Mouse (Mus musculus): ENCODE results near the gene Zdhhc24. TPM values are rescaled to one million over a fixed set of nuclear protein-coding genes. Genes with fewer than 3 reads are reported as not detected.
A peak's percentile ranks its signal among the peaks of the same experiment; 100 is the strongest.
"Not testable (repeated sequence)": the region's sequence is repeated elsewhere in the genome, so short reads cannot be mapped to it uniquely, and the experiment has no call there.

Gene Zdhhc24
- total RNA-seq (2021) = 1 to 10 TPM; 4.0 to 5.0 TPM

DNA sequence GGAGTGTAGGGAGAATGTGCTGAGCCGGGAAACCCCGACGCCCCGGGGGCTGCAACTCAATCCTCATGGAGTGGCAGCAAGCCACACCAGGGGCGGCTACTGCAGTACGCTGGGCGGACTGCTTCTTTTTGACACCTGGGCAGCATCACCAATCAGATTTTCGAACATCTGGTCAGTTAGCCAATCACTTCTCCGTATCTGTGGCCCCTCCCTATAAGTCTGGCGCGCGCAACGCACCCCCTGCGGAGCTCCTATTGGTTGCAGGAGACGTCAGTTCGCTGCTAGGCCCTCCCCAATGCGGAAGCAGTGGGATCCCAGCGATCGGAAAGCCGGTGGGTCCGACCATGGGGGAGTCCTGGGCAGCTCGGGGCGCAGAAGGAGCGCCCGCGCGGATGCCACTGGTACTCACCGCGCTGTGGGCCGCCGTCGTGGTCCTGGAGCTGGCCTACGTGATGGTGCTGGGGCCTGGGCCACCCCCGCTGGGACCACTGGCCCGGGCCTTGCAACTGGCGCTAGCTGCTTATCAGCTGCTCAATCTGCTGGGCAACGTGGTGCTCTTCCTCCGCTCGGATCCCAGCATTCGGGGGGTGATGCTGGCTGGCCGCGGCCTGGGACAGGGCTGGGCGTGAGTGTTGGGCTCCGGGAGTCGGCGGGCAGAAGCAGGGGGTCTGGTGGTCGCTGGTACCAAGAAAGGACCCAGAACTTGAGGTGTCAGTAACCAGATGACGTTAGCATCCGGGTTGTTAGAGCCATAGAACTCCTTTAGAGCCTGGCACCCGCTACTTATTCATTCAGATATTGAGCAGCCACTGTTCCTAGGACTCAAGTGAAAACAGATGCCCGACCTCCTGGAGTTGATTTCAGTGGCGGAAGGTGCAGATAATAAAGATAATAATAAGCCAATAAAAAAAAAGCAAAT is at the start of gene Zdhhc24:
Gene Zdhhc24 (plus strand): TSS at position 264 of the 919 bp plus-strand sequence.
- intact Hi-C loops (cut with DNase I) = no loop called here
- peak; percentile 97 to 98 for DNase-seq

DNA sequence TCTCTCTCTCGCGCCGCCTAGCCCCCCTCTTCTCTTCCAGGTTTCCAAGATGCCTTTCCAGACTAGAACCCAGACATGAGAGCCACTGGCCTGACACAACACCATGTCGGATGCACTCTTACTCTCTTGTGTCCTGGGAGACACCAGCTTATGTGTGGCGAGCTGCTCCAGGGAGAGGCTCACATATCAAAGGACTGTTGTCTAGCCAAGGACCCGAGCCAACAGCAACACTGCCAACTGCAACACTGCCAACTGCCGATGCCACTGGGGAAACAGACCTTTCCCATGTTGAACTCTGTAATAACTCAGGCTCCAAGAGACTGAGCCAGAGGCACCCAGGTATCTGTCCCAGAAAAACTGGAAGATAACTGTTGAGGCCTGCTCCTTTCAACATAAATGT is 49.3 kb upstream of the Zdhhc24 start:
- intact Hi-C loops (cut with DNase I) = no loop called here

DNA sequence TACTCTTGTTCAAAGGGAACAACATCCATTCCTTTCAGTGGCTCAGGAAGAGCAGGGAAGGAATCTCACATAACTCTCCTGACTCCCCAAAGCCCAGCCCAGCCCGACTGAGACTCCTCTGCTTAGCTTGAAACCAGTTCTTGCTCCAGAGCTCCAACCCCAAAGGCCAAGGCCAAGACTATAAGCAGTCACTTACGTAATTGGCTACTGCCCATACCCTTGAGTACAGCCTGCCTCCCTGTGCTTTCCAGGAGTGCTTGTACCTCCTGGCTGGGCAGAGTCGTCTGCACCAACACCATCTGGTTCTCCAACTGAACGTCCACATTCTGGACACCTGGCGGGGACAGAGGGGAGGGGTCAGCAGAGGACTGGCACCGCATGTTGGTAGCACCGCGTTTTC is 44.5 kb upstream of the Zdhhc24 start:
- intact Hi-C loops (cut with DNase I) = loop anchor here (10.0 kb wide), 1 partner anchor 329 kb away; no protein-coding TSS in a partner anchor
- DNase-seq = no peak

More for the DNA sequence above, 49.3 kb upstream of the Zdhhc24 start:
- peak; percentile 87 for DNase-seq

DNA sequence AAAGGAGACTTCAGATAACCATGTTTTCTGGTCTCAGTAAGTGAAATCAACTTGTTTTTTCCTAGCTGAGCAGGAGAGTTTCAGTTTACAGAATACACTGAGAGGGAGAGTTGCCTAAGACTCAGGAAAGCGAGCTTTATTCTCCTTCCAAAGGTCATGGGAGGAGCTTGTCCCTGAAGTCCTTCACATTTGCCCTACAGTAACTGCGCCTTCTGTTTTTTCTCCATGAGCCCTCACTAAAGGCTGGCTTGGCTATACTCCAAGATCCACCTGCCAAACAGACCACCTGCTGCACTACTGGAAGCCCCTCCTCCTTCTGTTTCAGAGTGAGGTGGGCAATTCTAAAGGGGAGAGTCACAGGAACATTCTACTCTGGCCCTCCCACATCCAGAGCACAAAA is 42.4 kb upstream of the Zdhhc24 start:
- intact Hi-C loops (cut with DNase I) = loop anchor here (5.0 to 10.0 kb wide), 2 partner anchors 209 to 331 kb away; partner anchors contain the start of gene Rce1
- no peak for DNase-seq

DNA sequence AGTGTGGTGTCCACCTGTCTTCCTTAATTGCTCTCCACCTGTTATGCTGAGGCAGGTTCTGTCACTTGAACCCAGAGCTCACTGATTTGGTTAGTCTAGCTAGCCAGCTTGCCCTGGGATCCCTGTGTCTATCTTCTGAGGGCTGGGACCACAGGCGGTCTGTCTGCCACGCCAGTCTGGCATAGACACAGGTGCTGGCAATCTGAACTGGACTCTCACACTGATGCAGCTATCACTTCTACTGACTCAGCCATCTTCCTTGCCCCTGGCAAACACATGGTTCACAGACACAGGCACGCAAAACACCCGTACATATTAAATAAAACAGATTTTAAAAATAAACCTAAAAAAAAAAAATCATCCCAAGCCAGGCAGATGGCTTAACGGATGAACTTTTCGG is 41.4 kb upstream of the Zdhhc24 start:
- intact Hi-C loops (cut with DNase I) = loop anchor here (5.0 to 10.0 kb wide), 2 partner anchors 210 to 332 kb away; partner anchors contain the start of gene Rce1
- no peak for DNase-seq

DNA sequence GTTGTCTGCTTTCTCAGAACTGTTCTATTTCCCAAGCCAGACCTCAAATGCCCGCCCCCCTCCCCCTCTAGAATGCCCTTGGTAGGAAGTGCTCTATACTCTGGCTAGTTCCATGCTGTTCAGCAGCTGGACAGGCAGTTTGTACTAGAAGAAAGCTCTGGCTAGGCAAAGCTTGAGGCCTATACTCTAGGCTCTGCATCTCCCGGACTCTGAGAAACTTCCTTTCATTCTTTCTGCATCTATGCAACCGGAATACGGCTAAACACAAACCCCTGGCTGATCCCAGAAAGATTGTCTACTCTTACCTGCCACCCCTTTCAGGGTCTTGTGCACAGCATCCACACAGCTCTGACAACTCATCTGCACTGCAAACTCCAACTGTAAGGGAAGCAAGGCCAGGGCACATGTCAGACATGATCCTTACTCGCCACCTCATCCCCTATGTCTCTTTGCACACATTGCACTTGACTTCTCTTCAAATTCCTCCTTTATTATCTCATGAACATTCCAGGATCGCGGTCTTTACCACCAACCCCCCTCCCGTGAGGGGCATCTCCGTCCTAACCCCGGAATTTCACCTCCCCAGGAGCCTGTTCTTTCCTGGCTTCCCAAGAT is 39.8 kb upstream of the Zdhhc24 start:
- peak in 1 of 2 experiments; percentile 19 for DNase-seq
- intact Hi-C loops (cut with DNase I) = loop anchor here (5.0 to 10.0 kb wide), 2 partner anchors 211 to 334 kb away; partner anchors contain the start of gene Rce1

DNA sequence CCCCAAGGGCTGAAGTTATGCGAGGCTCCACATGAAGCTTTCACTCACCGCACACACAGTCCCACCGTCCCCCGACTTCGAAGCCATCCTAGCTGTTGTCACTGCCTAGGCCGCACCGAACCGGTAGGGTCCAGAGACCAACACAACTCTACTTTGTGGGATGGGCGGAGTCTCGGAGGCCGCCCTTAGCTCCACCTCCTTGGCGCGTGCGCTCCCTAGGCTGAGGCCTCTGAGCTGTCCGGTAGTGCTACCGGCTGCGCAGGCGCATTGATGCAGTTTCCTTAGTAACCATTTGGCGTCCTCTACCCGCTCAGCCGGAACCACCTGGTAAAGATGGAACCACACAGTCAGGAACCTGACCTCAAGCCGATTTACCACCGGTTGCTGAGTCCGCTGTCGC is 39.3 kb upstream of the Zdhhc24 start, which contains the start of the genes Ccs and Ccdc87:
Gene Ccs (minus strand): TSS at position 184 of the 400 bp plus-strand sequence.
Gene Ccdc87 (plus strand): TSS at position 218 of the 400 bp plus-strand sequence.
- intact Hi-C loops (cut with DNase I) = loop anchor here (5.0 to 10.0 kb wide), 2 partner anchors 212 to 334 kb away; partner anchors contain the start of gene Rce1
- peak; percentile 98 for DNase-seq

DNA sequence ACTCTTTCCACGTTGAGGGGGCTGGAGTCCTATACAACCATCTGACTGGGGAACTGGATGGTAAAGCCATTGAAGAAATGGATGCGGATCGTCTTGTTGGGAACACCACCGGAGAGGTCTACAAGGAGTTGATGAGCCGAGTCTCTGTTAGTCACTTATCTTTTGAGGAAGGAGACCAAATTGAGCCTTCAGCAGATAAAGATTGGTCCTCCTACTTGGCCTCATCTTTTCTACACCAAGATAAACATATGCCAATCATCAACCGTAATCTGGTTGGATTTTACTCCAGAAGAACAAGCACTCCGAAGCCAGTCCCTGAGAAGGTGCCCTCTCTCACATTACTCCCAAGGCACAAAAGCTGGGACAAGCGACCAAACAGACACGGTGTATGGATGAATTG is 37.6 kb upstream of the Zdhhc24 start:
- no peak for DNase-seq
- intact Hi-C loops (cut with DNase I) = no loop called here

DNA sequence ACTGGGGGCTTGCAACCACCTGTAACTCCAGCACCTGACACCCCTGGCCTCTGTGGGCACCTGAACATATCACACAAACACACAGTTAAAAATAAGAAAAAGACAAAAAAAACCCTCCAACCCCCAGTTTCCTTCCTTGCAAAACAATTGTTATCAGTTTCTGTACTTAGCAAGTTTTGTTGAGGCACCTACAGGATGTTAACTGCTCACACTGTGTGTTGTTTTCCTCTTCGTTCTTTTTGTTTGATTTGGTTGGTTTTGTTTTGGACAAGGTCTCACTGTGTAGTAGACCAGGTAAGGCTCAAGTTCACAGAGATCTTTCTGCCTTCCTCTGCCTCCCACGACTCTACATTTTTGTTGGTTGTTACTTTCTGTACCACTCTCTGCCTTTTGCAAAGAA is 35.9 kb upstream of the Zdhhc24 start:
- DNase-seq = no peak
- intact Hi-C loops (cut with DNase I) = no loop called here

DNA sequence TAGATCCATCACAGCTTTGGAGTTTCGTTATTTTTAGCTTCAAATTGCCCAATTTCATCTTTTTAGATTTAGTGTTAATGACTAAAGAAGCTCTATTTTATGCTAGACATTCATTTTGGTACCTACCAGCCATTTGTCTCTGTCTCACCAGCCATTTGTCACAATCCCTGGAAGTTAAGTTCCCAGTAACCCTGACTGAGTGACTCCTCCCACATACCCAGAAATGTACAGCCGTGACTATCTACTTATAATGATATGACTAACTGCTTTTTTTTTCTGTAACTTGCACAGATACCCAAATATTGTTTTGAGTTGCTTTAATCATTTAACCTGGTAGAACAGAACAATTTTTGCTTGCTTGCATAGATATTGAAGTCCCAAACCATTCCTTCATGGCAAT is 32.6 kb upstream of the Zdhhc24 start:
- intact Hi-C loops (cut with DNase I) = no loop called here
- DNase-seq = no peak

DNA sequence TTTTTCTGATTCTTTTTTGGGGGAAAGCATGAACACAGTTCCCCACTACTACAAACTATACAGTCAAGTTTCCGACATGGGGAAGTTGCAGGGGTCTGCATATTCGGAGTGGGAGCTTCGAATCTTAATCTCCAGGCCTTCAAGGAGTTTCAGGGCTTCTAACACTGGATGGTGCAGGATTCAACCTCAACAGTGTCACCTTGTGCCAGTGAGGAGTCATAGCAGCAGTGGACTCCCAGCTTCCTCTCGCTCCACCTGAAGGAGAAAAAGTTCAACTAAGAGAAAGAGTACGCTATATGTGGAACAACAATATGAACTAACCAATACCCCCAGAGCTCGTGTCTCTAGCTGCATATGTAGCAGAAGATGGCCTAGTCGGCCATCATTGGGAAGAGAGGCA is 31.0 kb upstream of the Zdhhc24 start:
- intact Hi-C loops (cut with DNase I) = loop anchor here (1.0 kb wide), 1 partner anchor 92 kb away; no protein-coding TSS in a partner anchor
- DNase-seq = peak; percentile 42 to 49

DNA sequence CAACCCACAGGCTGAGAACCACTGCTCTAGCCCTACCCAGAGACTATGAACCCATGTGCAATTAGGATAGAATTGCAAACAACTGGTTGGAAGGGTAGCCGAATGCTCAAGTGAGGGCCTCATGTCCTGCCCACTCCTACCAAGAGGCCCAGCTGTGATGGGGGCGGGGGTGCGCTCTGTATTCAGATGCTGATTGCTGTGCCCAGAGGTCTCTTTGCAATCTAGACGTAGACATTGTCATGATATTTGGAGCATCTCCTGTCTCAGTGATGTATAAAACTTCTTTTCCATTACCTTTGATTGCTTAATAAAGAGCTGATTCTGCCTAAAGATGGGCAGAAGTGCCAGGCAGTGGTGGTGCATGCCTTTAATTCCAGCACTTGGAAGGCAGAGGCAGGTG is 28.7 kb upstream of the Zdhhc24 start:
- no peak for DNase-seq
- intact Hi-C loops (cut with DNase I) = no loop called here

DNA sequence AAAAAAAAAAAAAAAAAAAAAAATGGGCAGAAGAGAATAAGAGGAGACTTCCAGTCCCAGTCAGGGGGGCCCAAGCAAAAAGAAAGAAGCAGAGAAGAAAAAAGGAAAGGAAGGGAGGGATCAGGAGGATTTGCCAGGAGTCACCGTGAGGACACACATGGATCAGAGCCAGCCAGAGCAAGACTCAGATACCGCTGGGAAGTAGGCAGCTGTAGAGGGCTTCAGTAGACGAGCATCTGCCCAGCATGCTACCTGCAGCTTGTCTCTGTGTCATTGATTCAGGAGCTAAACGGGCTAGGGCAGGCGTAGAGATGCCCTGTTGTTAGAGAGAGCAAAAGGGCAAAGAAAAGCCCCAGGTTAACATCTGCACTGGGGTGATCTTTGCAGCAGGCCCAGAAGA is 28.2 kb upstream of the Zdhhc24 start:
- intact Hi-C loops (cut with DNase I) = no loop called here
- no peak for DNase-seq

DNA sequence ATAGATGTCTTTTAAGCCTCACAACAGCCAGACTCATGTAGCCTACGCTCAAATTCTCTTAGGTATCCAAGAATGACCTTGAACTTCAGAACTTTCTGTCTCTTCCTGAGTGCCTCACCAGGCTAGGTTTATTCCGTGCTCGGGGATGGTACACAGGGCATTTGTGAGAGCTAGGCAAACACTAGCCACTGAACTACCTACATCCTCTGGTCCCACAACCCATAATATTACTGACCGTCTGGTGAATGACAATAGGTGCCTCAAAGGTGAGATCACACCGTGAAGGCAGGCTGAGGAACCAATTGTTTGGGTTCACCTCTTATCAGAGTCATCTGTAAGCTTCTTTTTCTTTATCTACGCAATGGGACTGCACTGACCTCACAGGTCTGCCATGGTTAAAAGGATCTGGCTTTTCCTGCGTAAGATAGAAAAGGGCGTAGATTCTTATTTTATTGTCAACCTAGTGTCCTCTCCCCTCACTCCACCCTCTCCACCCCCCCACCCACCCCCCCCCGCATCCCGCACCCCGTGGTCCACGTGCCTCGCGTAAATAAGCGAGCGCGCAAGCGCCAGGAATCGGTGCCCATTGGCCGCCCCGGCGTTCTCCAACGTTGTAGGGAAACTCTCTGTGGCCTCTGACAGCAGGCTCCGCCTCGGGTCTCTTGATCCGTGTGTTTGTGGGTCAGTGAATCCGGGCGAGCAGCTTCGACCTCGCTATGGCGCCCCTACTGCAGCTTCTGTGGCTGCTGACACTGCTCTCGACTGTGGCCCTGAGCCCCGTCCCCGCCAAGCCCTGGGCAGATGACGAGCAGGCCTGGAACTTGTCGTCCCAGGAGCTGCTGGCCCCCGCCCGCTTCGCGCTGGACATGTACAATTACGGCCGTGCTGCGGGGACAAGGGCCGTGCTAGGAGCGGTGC is 23.7 kb upstream of the Zdhhc24 start, which contains the start of gene Ctsf:
Gene Ctsf (plus strand): TSS at position 579 of the 918 bp plus-strand sequence.
- peak; percentile 90 to 93 for DNase-seq
- intact Hi-C loops (cut with DNase I) = no loop called here

DNA sequence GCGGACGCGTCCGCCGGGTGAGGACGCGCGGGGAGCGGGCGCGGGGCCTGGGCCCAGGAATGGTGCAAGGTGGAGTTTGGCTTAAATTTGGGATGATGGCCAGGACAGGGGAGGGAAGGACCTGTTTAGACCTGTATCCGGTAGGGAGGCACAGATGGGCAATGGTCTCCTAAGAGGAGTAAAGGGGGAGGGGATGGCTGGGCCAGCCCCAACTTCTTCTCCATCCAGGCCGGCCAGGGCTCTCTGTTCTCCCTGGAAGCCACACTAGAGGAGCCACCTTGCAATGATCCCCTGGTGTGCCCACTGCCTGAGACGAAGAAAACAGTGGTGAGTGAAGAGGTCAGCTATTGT is 23.0 kb upstream of the Zdhhc24 start:
- intact Hi-C loops (cut with DNase I) = no loop called here
- no peak for DNase-seq

DNA sequence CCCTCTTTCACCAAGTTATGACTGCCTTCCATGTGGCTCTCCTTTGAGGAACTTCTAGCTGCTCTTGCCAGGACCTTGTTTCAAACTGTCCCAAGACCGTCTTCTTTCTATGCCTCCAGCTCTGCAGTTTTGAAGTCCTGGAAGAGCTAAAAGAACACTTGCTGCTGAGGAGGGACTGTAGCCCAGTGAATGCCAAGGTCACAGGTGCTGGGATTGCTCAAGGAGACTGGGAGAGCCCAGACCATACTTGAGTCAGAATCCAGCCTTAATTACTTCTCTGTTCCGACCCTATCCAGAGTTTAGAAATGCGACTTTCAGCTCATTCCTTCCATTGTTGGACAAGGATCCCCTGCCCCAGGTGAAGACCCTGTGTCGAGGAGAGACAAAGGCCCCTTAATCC is 22.5 kb upstream of the Zdhhc24 start:
- DNase-seq = no peak
- intact Hi-C loops (cut with DNase I) = no loop called here

DNA sequence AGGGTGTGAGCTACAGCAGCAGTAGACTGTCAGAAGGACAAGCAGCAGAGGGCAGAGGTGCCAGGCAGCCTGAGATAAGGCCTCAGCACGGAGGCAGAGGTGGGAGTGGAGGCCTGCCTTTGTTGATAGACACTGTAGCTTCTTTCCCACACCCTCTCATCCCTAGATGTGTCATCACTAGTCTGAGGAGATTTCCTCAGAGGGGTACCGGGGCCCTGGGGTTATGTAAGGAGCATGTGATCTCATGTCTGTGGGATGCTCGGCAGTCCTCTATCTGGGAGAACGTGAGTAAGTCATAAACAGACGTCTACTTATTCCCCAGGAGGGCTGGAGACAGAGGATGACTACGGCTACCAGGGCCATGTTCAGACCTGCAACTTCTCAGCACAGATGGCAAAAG is 19.4 kb upstream of the Zdhhc24 start:
- intact Hi-C loops (cut with DNase I) = no loop called here
- DNase-seq = no peak

DNA sequence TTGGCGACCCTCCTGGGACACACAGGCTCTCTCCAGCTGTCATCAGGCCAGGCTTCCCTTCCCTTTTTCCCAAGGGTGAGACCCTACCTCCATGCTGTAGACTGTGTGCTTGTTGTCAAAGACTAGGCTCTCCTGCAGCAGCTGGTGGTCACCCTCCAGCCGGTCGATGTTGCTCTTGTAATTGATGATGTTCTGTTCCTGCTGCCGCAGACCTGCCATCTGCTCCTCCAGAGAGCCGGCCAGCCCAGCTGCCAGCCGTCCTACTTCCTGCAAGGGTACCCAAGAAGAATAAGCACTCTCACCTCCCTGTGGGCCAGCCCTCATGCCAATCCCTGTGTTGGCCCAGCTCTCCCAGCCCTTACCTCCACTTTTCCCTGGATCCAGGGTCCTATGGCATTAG is 15.4 kb upstream of the Zdhhc24 start:
- intact Hi-C loops (cut with DNase I) = no loop called here
- DNase-seq = no peak

DNA sequence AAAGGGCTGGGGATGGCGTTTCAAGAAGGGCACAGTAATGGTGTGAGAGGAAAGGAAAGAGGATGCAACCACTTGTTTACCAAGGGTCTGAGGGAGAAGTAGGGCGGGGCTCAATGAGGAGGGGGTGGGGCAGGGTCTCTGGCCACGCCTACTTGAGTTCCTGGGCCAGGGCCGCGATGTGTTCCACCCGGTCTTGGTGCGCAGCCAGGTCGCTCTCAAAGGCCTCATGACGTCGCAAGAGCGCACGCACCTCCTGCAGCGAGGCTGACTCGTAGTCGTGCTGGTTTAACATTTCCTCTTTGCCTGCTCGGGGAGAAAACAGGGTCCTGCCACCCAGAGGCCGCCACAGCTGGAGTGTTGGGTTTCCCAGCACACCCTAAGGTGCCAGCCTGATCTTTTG is 13.3 kb upstream of the Zdhhc24 start:
- DNase-seq = peak; percentile 33 to 39
- intact Hi-C loops (cut with DNase I) = no loop called here

DNA sequence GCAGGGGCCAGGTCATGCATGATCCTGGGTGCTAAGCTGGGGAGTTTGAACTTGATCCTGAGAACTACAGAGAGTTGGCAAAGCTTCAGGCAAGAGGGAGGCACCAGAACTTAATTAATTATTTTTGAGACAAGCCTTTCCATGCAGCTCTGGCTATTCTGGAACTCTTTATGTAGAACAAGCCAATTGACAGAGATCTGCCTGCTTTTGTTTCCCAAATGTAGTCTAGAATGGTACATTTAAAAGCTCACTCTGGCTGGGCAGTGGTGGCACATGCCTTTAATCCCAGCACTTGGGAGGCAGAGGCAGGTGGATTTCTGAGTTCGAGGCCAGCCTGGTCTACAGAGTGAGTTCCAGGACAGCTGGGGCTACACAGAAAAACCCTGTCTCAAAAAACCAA is 3.9 kb upstream of the Zdhhc24 start:
- intact Hi-C loops (cut with DNase I); DNase-seq: not testable (repeated sequence)

Measured in heart, postnatal 10 days (tissue).